Mouse (Mus musculus): ENCODE results near the gene Nxpe3. TPM values are rescaled to one million over a fixed set of nuclear protein-coding genes. Genes with fewer than 3 reads are reported as not detected.

Gene Nxpe3
- polyA plus RNA-seq, 1 experiment: 3.2 TPM

- Histone ChIP-seq H3K27ac (ENCODE audit: control insufficient read depth, insufficient read depth, low read depth, low read length, poor library complexity) (no peak overlapping the region), H3K4me1 (ENCODE audit: control insufficient read depth, insufficient read depth, low read length) (no peaks in the 10 kb centered on the region), H3K4me3 (replicated peaks; ENCODE audit: control insufficient read depth, low read depth, low read length) (no peak overlapping the region)
- no peak for TF ChIP-seq CTCF (IDR thresholded peaks at IDR 0.05; ENCODE audit: control insufficient read depth, insufficient read depth, low read length)
- no peak for TF ChIP-seq POLR2A (IDR thresholded peaks at IDR 0.05; ENCODE audit: borderline replicate concordance, control insufficient read depth, low read depth, low read length)
- 46% methylated on average over 6 of the region's 6 CpGs for WGBS
Observed at GRCm38 (mm10) chr16:55807505-55807932, 87.6 kb downstream of the Nxpe3 start.

- WGBS: 39% methylated on average over 1 of the region's 1 CpGs
- no peaks in the 10 kb centered on the region for H3K4me1 ChIP-seq (ENCODE audit: control insufficient read depth, insufficient read depth, low read length)
- no peak overlapping the region for H3K4me3 ChIP-seq (replicated peaks; ENCODE audit: control insufficient read depth, low read depth, low read length)
- TF ChIP-seq CTCF (IDR thresholded peaks at IDR 0.05; ENCODE audit: control insufficient read depth, insufficient read depth, low read length) (no peak), POLR2A (IDR thresholded peaks at IDR 0.05; ENCODE audit: borderline replicate concordance, control insufficient read depth, low read depth, low read length) (no peak)
- no peak overlapping the region for H3K27ac ChIP-seq (ENCODE audit: control insufficient read depth, insufficient read depth, low read depth, low read length, poor library complexity)
Observed at GRCm38 (mm10) chr16:55804799-55805198, 90.3 kb downstream of the Nxpe3 start.

GRCm38 (mm10) chr16:55801629-55802028, 93.5 kb downstream of the Nxpe3 start:
- TF ChIP-seq POLR2A (IDR thresholded peaks at IDR 0.05; ENCODE audit: borderline replicate concordance, control insufficient read depth, low read depth, low read length): no peak
- no peak for TF ChIP-seq CTCF (IDR thresholded peaks at IDR 0.05; ENCODE audit: control insufficient read depth, insufficient read depth, low read length)
- H3K4me3 ChIP-seq (replicated peaks; ENCODE audit: control insufficient read depth, low read depth, low read length): no peak overlapping the region
- WGBS: 2% methylated on average over 1 of the region's 1 CpGs

GRCm38 (mm10) chr16:55798845-55799244, 96.2 kb downstream of the Nxpe3 start:
- H3K27ac ChIP-seq (ENCODE audit: control insufficient read depth, insufficient read depth, low read depth, low read length, poor library complexity): peak overlapping the region; percentile 68; the same call in 1 of the 2 replicates
- 8% methylated on average over 7 of the region's 7 CpGs for WGBS
- H3K4me1 ChIP-seq (ENCODE audit: control insufficient read depth, insufficient read depth, low read length): peaks cover 3% of the 10 kb centered on the region
- TF ChIP-seq POLR2A (IDR thresholded peaks at IDR 0.05; ENCODE audit: borderline replicate concordance, control insufficient read depth, low read depth, low read length) (no peak), CTCF (IDR thresholded peaks at IDR 0.05; ENCODE audit: control insufficient read depth, insufficient read depth, low read length) (no peak)
- H3K4me3 ChIP-seq (replicated peaks; ENCODE audit: control insufficient read depth, low read depth, low read length): no peak overlapping the region

More at GRCm38 (mm10) chr16:55801629-55802028, 93.5 kb downstream of the Nxpe3 start:
- Histone ChIP-seq H3K4me1 (ENCODE audit: control insufficient read depth, insufficient read depth, low read length) (peaks cover 3% of the 10 kb centered on the region), H3K27ac (ENCODE audit: control insufficient read depth, insufficient read depth, low read depth, low read length, poor library complexity) (no peak overlapping the region)

GRCm38 (mm10) chr16:55790326-55790725, 104.8 kb downstream of the Nxpe3 start:
- 41% methylated on average over 7 of the region's 7 CpGs for WGBS
- TF ChIP-seq POLR2A (IDR thresholded peaks at IDR 0.05; ENCODE audit: borderline replicate concordance, control insufficient read depth, low read depth, low read length) (no peak), CTCF (IDR thresholded peaks at IDR 0.05; ENCODE audit: control insufficient read depth, insufficient read depth, low read length) (no peak)
- Histone ChIP-seq H3K4me1 (ENCODE audit: control insufficient read depth, insufficient read depth, low read length) (peaks cover 8% of the 10 kb centered on the region), H3K4me3 (replicated peaks; ENCODE audit: control insufficient read depth, low read depth, low read length) (no peak overlapping the region), H3K27ac (ENCODE audit: control insufficient read depth, insufficient read depth, low read depth, low read length, poor library complexity) (no peak overlapping the region; the same call in 1 of the 2 replicates)

Other genes with a start within 250 kb of the Nxpe3 start
- gene Nfkbiz, start 56.4 kb downstream of the Nxpe3 start, polyA plus RNA-seq (2011; ENCODE audit: insufficient read depth, insufficient read length, low replicate concordance, missing spikeins): 3.9 and 8.6 TPM in 2 replicates
- 6.4 and 6.6 TPM in 2 replicates for gene Cep97, start 39.6 kb upstream of the Nxpe3 start, polyA plus RNA-seq (2011; ENCODE audit: insufficient read depth, insufficient read length, low replicate concordance, missing spikeins)
- gene Rpl24, start 71.0 kb upstream of the Nxpe3 start, polyA plus RNA-seq (2011; ENCODE audit: insufficient read depth, insufficient read length, low replicate concordance, missing spikeins): 1,782 and 2,142 TPM in 2 replicates
- gene Zbtb11, start 78.6 kb upstream of the Nxpe3 start, polyA plus RNA-seq (2011; ENCODE audit: insufficient read depth, insufficient read length, low replicate concordance, missing spikeins): 5.9 and 8.9 TPM in 2 replicates
- gene Pcnp, start 134.5 kb upstream of the Nxpe3 start, polyA plus RNA-seq (2011; ENCODE audit: insufficient read depth, insufficient read length, low replicate concordance, missing spikeins): 71.5 and 97.1 TPM in 2 replicates
- gene Trmt10c, start 142.5 kb upstream of the Nxpe3 start, polyA plus RNA-seq (2011; ENCODE audit: insufficient read depth, insufficient read length, low replicate concordance, missing spikeins): 7.1 and 8.5 TPM in 2 replicates
- 21.4 and 32.6 TPM in 2 replicates for gene Senp7, start 153.1 kb upstream of the Nxpe3 start, polyA plus RNA-seq (2011; ENCODE audit: insufficient read depth, insufficient read length, low replicate concordance, missing spikeins)

Data from bone marrow, adult 2 months (tissue).